Mouse (Mus musculus) cerebellum, adult 9-11 months (tissue): ENCODE measurements around the gene Zfp943.
A peak's percentile ranks its signal among the peaks of the same experiment; 100 is the strongest.
"Not testable (repeated sequence)": the region's sequence is repeated elsewhere in the genome, so short reads cannot be mapped to it uniquely, and the experiment has no call there.

Experiments
- DNase-seq: peaks from one replicate; pipeline ENCODE4 v3.0.0; 2022

Gene Zfp943

DNA sequence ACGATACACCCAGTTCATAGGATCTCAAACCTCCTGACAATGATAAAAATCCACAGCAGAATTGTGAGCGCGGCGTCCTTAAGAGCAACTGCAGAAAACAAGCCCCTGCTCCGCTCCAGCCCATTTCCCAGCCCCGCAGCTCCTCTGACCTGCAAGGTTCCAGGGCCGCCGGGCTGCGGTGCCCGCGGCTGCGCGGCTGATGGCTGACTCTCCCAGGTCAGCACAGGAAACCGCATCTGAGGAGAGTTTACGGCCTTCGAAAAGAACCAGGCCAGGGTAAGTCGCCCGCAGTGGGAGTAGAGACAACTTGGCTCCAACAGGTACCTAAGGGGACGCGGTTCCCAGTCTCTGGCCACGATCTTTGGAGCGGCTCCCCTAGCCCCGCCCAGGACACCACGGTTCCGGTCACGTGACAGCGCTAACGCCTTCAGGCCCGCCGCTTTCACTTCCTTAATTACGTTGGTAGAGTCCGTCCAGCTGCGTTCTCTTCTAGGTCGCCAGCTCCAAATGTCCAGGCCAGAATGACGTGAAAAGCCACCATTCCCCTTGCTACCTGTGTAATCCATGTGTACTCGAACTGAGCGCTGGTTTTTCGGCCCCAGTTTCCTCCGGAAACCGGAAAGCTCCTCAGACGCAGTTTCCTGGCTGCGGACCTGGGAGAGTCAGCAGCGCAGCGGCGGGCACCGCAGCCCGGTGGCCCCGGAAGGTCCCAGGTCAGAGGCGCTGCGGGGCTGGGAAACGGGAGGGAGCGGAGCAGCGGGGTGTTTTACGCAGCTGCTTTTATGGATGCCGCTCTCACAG, at the start of gene Zfp943, which contains the start of gene Zfp942:
Gene Zfp943, plus strand, starts transcription at position 446 of the 801 bp plus-strand sequence.
Gene Zfp942, minus strand, starts transcription at position 358 of the 801 bp plus-strand sequence.
- DNase-seq: peak; percentile 79

DNA sequence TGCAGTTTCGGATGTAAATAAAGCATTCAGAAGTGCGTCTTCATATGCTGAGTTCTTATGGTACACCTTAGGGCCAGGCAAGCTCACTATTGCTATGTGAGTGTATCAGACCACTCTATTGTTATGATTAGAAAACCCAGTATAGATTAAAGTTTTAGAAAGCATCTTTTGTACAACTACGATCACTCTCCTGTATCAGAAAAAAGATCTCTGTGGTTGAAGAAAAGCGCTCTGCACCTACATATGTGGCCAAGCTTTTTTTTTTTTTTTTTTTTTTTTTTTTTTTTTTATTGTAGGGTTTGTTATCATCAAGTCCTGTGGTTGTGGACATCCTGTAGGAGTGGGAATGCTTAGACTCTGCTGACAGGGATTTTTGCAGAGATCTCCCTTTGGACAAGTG, 950 bp downstream of the Zfp943 start:
- no peak for DNase-seq

DNA sequence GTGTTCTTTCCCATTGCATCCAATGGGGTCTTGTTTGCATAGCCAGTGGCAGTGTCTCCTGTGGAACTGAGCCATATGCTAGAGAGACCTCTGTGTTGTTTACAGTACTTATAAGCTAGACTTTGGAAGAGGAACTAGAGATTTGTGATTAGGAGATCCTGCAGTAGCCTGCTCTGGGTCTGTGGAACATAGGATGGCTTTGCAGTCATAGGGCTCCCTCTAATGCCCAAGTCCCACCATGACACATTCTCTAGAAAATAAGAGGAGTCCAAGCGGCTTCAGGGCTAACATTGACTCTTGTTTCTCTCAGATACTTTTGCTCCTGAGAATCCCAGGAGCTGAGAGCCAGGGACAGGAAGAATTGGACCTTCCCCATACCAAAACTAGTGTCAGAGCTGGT, 73.2 kb downstream of the Zfp943 start:
- DNase-seq: not testable (repeated sequence)

DNA sequence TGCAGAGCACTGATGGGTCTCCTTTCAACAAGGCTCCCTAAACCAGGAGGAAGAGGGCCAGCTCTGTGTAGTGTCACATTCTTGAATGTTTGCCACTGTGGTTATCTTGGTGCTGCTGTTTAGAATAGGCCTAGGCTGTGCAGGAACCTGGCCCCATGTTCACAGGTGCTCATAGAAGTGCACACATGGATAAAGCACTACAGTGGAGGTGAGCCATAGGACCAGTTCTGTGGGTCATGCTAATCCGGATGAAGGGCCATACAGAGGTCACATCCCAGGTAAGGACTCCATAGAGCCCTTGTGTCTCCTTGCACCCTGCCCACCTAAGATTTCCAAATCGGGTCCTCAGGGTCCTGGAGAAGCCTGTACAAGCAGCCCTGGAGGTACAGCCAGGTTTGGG, 87.1 kb downstream of the Zfp943 start:
- no peak for DNase-seq

DNA sequence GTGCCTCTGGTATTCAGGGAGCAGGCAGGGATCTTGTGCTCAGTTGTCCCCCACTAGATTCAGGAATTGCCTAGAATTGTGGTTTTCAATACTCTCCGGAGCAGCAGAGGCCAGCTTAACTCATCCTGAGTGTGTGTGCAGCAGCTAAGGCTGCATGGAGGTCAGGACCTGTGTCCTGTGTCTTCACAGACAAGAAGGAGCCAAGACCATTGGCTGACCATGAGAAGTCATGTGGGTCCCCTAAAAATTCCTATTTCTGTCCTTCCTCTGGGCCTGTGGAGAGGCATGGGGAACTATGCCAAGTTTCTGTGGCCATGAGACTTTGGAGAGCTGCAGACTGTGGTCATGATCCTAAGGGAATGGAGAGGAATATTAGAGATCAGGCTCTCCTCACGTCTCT, 90.9 kb downstream of the Zfp943 start:
- no peak for DNase-seq

DNA sequence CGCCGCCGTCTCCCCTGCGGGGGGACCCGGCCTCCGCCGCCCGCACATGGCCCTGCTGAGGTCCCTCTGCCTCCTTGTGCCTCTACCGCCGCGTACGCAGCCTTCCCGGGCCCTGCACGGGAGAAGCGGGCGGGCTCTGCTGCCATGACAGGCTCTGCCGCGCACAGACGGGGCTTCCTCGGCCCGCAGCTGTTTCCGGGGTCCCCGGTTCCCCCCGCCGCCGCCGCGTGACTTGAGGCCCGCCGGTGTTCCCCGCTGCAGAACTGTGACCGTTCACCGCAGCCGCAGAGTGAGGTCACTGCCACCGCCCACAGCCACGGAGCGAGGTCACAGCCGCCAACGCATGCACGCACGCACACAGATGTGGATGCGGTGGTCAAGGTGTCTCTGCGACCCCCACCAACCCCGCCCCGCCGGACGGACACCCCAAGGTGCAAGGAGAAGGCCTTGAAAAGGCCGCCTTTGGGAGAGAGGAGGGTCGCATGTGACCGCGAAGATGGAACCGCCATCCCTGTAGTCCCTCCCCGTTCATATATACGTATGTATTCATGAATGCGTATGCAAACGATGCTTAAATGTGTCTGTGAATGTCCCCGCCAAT, 118.8 kb downstream of the Zfp943 start:
- peak; percentile 77 for DNase-seq

DNA sequence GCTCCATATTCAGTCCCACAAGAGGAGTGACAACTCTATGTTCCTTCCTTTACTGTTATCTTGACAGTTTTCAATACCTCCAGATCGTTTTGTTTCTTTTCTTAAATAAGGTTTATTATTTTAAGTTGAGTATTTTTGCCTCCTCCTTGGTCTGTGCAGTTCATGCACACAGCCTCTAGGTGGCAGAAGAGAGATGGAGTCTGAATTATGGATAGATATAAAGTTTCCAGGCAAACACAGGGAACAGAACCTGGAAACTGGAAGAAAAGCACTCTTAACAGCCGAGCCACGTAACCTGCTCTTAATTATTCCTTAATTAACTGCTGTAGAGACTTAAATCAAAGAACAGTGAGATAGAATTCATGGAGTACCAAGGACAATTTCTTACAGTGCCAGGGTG, 120.9 kb downstream of the Zfp943 start:
- DNase-seq: peak; percentile 27

DNA sequence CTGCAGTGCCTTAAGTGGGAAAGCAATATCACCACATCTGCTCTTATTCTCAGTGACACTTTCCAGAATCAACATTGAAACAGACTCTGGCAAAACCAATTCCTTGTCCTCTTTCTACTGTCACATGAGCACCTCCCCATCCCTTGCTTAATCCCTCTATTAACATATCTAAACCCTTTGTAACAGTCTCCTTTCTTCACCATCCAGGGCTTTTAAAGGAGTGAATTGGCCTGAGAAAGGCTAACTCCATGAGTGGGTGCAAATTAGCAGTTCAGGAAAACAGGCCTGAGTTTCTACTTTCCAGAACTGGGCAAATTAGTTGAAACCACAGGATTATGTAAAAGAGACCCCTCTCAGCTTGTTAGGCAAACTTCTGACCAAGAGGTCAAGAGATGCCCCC, 156.4 kb downstream of the Zfp943 start:
- no peak for DNase-seq
